Mouse (Mus musculus) MEL (cell line): ENCODE measurements around the gene Rgs9bp. TPM values are rescaled to one million over a fixed set of nuclear protein-coding genes. Genes with fewer than 3 reads are reported as not detected.

Experiments
- DNase-seq: peaks from one replicate; pipeline ENCODE4 v3.0.0; 2011; ENCODE audit warnings: low read depth, low spot score
- H3K27ac ChIP-seq: 2 replicates; pipeline ENCODE4 v1.5.1; 2012; ENCODE audit warnings: low read depth, mild to moderate bottlenecking, control low read depth, low read length, moderate library complexity; ENCODE audit not compliant: control insufficient read depth
- H3K27me3 ChIP-seq, 2 experiments: fragments of 150-350 bp in 1 of 2; sonication (generic) in 1 of 2; 2 replicates each; pipeline ENCODE4 v1.6.1; 2012; ENCODE audit warnings: low read length in 2 of 2, mild to moderate bottlenecking in 2 of 2, improper control_type of control experiment in 1 of 2, moderate library complexity in 1 of 2; ENCODE audit not compliant: insufficient read depth in 2 of 2, control insufficient read depth in 1 of 2
- H3K36me3 ChIP-seq, 2 experiments: 2 replicates each; pipeline ENCODE4 v1.6.1; 2012 to 2014; ENCODE audit warnings: low read length in 2 of 2, improper control_type of control experiment in 1 of 2, inconsistent platforms in 1 of 2, mild to moderate bottlenecking in 1 of 2; ENCODE audit not compliant: insufficient read depth in 2 of 2, control insufficient read depth in 1 of 2
- H3K4me1 ChIP-seq, 2 experiments: fragments of 150-350 bp in 1 of 2; sonication (generic) in 1 of 2; 2 replicates each; pipeline ENCODE4 v1.6.1; 2012; ENCODE audit warnings: low read length in 2 of 2, improper control_type of control experiment in 1 of 2, mild to moderate bottlenecking in 1 of 2; ENCODE audit not compliant: insufficient read depth in 2 of 2, control insufficient read depth in 1 of 2
- H3K4me3 ChIP-seq, 2 experiments: fragments of 150-350 bp in 1 of 2; sonication (generic) in 1 of 2; 2 replicates each; pipeline ENCODE4 v1.5.1; 2012; ENCODE audit warnings: low read depth in 2 of 2, low read length in 2 of 2, mild to moderate bottlenecking in 2 of 2, moderate library complexity in 2 of 2, control low read depth in 1 of 2, improper control_type of control experiment in 1 of 2; ENCODE audit not compliant: control insufficient read depth in 1 of 2, insufficient read depth in 1 of 2
- H3K79me2 ChIP-seq: 2 replicates; pipeline ENCODE4 v1.6.1; 2012; ENCODE audit warnings: mild to moderate bottlenecking, low read length, moderate library complexity; ENCODE audit not compliant: control insufficient read depth, poor library complexity, insufficient read depth
- H3K9ac ChIP-seq: 2 replicates; pipeline ENCODE4 v1.6.1; 2012; ENCODE audit warnings: low read depth, mild to moderate bottlenecking, control low read depth, low read length, moderate library complexity; ENCODE audit not compliant: control insufficient read depth, poor library complexity, severe bottlenecking
- H3K9me3 ChIP-seq: fragments of 150-350 bp; sonication (generic); replicated peaks from 2 replicates; pipeline ENCODE4 v1.6.1; 2012; ENCODE audit warnings: mild to moderate bottlenecking, low read length, improper control_type of control experiment, moderate library complexity; ENCODE audit not compliant: insufficient read depth
- CHD2 ChIP-seq: IDR thresholded peaks from 2 replicates; pipeline ENCODE4 v1.6.1; 2011; ENCODE audit warnings: low read length, improper control_type of control experiment
- ELF1 ChIP-seq: IDR thresholded peaks from 2 replicates; pipeline ENCODE4 v1.6.1; 2014; ENCODE audit warnings: low read depth, mild to moderate bottlenecking, inconsistent platforms, low read length, improper control_type of control experiment, moderate library complexity
- HCFC1 ChIP-seq: IDR thresholded peaks from 2 replicates; pipeline ENCODE4 v1.6.1; 2012; ENCODE audit warnings: low read depth, mild to moderate bottlenecking, inconsistent platforms, low read length, improper control_type of control experiment, moderate library complexity
- MAX ChIP-seq: IDR thresholded peaks from 2 replicates; pipeline ENCODE4 v1.6.1; 2011; ENCODE audit warnings: low read length, improper control_type of control experiment
- MAZ ChIP-seq: IDR thresholded peaks from 2 replicates; pipeline ENCODE4 v1.6.1; 2012; ENCODE audit warnings: low read depth, mild to moderate bottlenecking, inconsistent platforms, low read length, improper control_type of control experiment
- MEF2A ChIP-seq: IDR thresholded peaks from 2 replicates; pipeline ENCODE4 v1.6.1; 2014; ENCODE audit warnings: low read depth, mild to moderate bottlenecking, inconsistent platforms, low read length, improper control_type of control experiment; ENCODE audit not compliant: poor library complexity, insufficient replicate concordance, severe bottlenecking; ENCODE audit errors: extremely low read depth
- MXI1 ChIP-seq: IDR thresholded peaks from 2 replicates; pipeline ENCODE4 v1.6.1; 2011; ENCODE audit warnings: mild to moderate bottlenecking, low read depth, low read length, improper control_type of control experiment
- MYB ChIP-seq: IDR thresholded peaks from 2 replicates; pipeline ENCODE4 v1.6.1; 2011; ENCODE audit warnings: mild to moderate bottlenecking, low read depth, low read length, improper control_type of control experiment
- MYC ChIP-seq: IDR thresholded peaks from 2 replicates; pipeline ENCODE4 v1.6.1; 2011; ENCODE audit warnings: low read depth, mild to moderate bottlenecking, low read length, improper control_type of control experiment, moderate library complexity
- NELFE ChIP-seq: IDR thresholded peaks from 2 replicates; pipeline ENCODE4 v1.6.1; 2011; ENCODE audit warnings: low read depth, low read length, improper control_type of control experiment
- NRF1 ChIP-seq: IDR thresholded peaks from 2 replicates; pipeline ENCODE4 v1.6.1; 2014; ENCODE audit warnings: low read depth, mild to moderate bottlenecking, inconsistent platforms, low read length, improper control_type of control experiment, moderate library complexity; ENCODE audit not compliant: poor library complexity, insufficient read depth, severe bottlenecking
- POLR2A ChIP-seq, 2 experiments: IDR thresholded peaks; 2 replicates each; pipeline ENCODE4 v1.6.1; 2011 to 2012; ENCODE audit warnings: low read length in 2 of 2, mild to moderate bottlenecking in 2 of 2, control low read depth in 1 of 2, improper control_type of control experiment in 1 of 2, low read depth in 1 of 2, moderate library complexity in 1 of 2; ENCODE audit not compliant: control insufficient read depth in 1 of 2, insufficient read depth in 1 of 2, poor library complexity in 1 of 2
- POLR2AphosphoS2 ChIP-seq: IDR thresholded peaks from 2 replicates; pipeline ENCODE4 v1.6.1; 2011; ENCODE audit warnings: low read length, improper control_type of control experiment
- RCOR1 ChIP-seq: IDR thresholded peaks from 2 replicates; pipeline ENCODE4 v1.6.1; 2012; ENCODE audit warnings: low read depth, mild to moderate bottlenecking, inconsistent platforms, low read length, improper control_type of control experiment
- SIN3A ChIP-seq: IDR thresholded peaks from 2 replicates; pipeline ENCODE4 v1.6.1; 2012; ENCODE audit warnings: low read length, improper control_type of control experiment, inconsistent platforms
- TAL1 ChIP-seq: IDR thresholded peaks from 2 replicates; pipeline ENCODE4 v1.6.1; 2012; ENCODE audit warnings: mild to moderate bottlenecking, inconsistent platforms, low read length, moderate library complexity, mixed read lengths
- TBP ChIP-seq: IDR thresholded peaks from 2 replicates; pipeline ENCODE4 v1.8.0; 2011; ENCODE audit warnings: low read depth, low read length, improper control_type of control experiment
- TCF12 ChIP-seq: IDR thresholded peaks from 2 replicates; pipeline ENCODE4 v1.6.1; 2014; ENCODE audit warnings: low read depth, mild to moderate bottlenecking, inconsistent platforms, low read length, improper control_type of control experiment, moderate library complexity
- USF1 ChIP-seq: IDR thresholded peaks from 2 replicates; pipeline ENCODE4 v1.6.1; 2014; ENCODE audit warnings: low read depth, mild to moderate bottlenecking, inconsistent platforms, low read length, improper control_type of control experiment, moderate library complexity
- USF2 ChIP-seq, 2 experiments: IDR thresholded peaks; 2 replicates each; pipeline ENCODE4 v1.6.1; 2011 to 2012; ENCODE audit warnings: improper control_type of control experiment in 2 of 2, low read length in 2 of 2, borderline replicate concordance in 1 of 2, inconsistent platforms in 1 of 2, low read depth in 1 of 2, mild to moderate bottlenecking in 1 of 2; ENCODE audit not compliant: insufficient read depth in 1 of 2
- ZC3H11A ChIP-seq: IDR thresholded peaks from 2 replicates; pipeline ENCODE4 v1.6.1; 2012; ENCODE audit warnings: low read depth, mild to moderate bottlenecking, inconsistent platforms, low read length, improper control_type of control experiment
- ZKSCAN1 ChIP-seq: IDR thresholded peaks from 2 replicates; pipeline ENCODE4 v1.6.1; 2012; ENCODE audit warnings: low read depth, mild to moderate bottlenecking, inconsistent platforms, low read length, improper control_type of control experiment, moderate library complexity
- ZMIZ1 ChIP-seq: IDR thresholded peaks from 2 replicates; pipeline ENCODE4 v1.6.1; 2012; ENCODE audit warnings: low read depth, mild to moderate bottlenecking, inconsistent platforms, low read length, improper control_type of control experiment, moderate library complexity
- ZNF384 ChIP-seq: IDR thresholded peaks from 2 replicates; pipeline ENCODE4 v1.6.1; 2012; ENCODE audit warnings: low read depth, mild to moderate bottlenecking, inconsistent platforms, low read length, improper control_type of control experiment
- polyA plus RNA-seq, 2 experiments: library from polyadenylated mRNA; stranded (reverse) in 1 of 2; unstranded in 1 of 2; fragments of >175 nt in 1 of 2; fragments of >200 nt in 1 of 2; gene quantifications; 2 replicates each; pipeline versions ENCODE4 v1.2.1 to v1.2.4; 2012; ENCODE audit warnings: low replicate concordance in 2 of 2, low read depth in 1 of 2; ENCODE audit not compliant: insufficient read length in 2 of 2, insufficient read depth in 1 of 2, missing spikeins in 1 of 2
- total RNA-seq: library from RNA; depleted of rRNA; stranded (reverse); fragments of 300-350 nt; gene quantifications from 2 replicates; pipeline ENCODE4 v1.2.3, GENCODE M21; 2012

Gene Rgs9bp
- total and polyA plus RNA-seq, 3 experiments: 0.12 to 0.43 TPM; not detected in 1

DNA sequence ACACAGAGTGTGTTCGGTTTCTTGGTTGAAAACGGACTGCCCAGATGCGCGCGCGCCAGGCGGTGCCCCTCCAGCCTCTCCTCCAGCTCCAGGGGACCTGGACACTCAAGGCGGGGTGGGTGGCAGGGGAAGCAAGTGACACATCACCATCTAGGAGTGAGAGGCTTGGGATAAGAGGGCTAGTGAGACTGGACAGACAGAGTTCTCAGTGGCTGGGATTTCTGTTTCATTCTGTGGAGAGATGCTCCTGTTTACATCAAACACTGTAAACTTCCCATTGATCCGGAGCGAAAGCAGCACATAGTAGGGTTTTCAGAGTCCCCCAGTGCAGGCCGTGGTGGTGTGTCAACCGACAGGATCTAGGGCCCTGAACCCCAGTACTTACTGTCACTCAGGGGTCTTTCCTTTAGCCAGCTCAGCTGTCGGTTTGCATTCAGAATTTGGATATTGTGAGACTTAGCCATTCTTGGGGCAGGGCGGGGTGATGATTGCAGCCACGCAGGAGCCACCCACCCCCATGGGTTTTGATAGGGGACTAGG, 1.6 kb upstream of the Rgs9bp start:
- H3K4me1 ChIP-seq: peaks cover 12 to 27% of the 10 kb centered on the region in 2 experiments
- H3K36me3 ChIP-seq: peaks cover 0 to 23% of the 10 kb centered on the region in 2 experiments; a peak in 2 of 4 replicates
- H3K4me3 ChIP-seq: peak overlapping the region; percentile 69 to 92
- no peaks in the 10 kb centered on the region for H3K27me3 ChIP-seq
- H3K27ac ChIP-seq: peak overlapping the region; percentile 78
- H3K79me2 ChIP-seq: peaks cover 31% of the 10 kb centered on the region
- no peaks in the 10 kb centered on the region for H3K9me3 ChIP-seq
- TF ChIP-seq ZKSCAN1 (peak; percentile 96), TCF12 (no peak)
- no peak for DNase-seq
- H3K9ac ChIP-seq: peak overlapping the region; percentile 95

GRCm38 (mm10) chr7:35586055-35586905, 898 bp upstream of the Rgs9bp start, which contains the start of gene Ankrd27:
Gene Ankrd27 (plus strand): TSS chr7:35586244.
- Histone ChIP-seq H3K79me2 (peaks cover 28% of the 10 kb centered on the region), H3K27ac (peak within 1 kb of the TSS; percentile 78), H3K4me1 (peaks cover 12 to 27% of the 10 kb centered on the region in 2 experiments)

More at GRCm38 (mm10) chr7:35586055-35586905, 898 bp upstream of the Rgs9bp start, which contains the start of gene Ankrd27:
- H3K9me3 ChIP-seq: no peaks in the 10 kb centered on the region
- H3K4me3 ChIP-seq: peak within 1 kb of the TSS; percentile 84 to 92
- no peaks in the 10 kb centered on the region for H3K27me3 ChIP-seq
- H3K9ac ChIP-seq: peak within 1 kb of the TSS; percentile 95
- peaks cover 0 to 23% of the 10 kb centered on the region in 2 experiments; a peak in 2 of 4 replicates for H3K36me3 ChIP-seq
- DNase-seq: peak; percentile 97
- TF ChIP-seq MYC: peak; percentile 47; the same call in 1 of the 2 replicates
- peak; percentile 92 for TF ChIP-seq TBP
- TF ChIP-seq CHD2: peak; percentile 75
- TF ChIP-seq MYB: no peak
- peak; percentile 50; the same call in 1 of the 2 replicates for TF ChIP-seq TCF12
- no peak for TF ChIP-seq ZC3H11A
- TF ChIP-seq NELFE: peak; percentile 94
- peak; percentile 73 for TF ChIP-seq HCFC1
- no peak; the same call in 1 of the 2 replicates for TF ChIP-seq MAZ
- TF ChIP-seq ZMIZ1: peak; percentile 97
- TF ChIP-seq TAL1: no peak
- TF ChIP-seq POLR2AphosphoS2: peak; percentile 85; the same call in 1 of the 2 replicates
- peak; percentile 17; the same call in 1 of the 2 replicates for TF ChIP-seq USF1
- no peak for TF ChIP-seq USF2 (IDR thresholded peaks at IDR 0.05; ENCODE audit: borderline replicate concordance in 1 of 2, insufficient read depth in 1 of 2, low read depth in 1 of 2, low read length in 2 of 2)
- TF ChIP-seq SIN3A: peak; percentile 70
- peak; percentile 86; the same call in 1 of the 2 replicates for TF ChIP-seq MXI1
- peak; percentile 72 for TF ChIP-seq NRF1
- TF ChIP-seq POLR2A (IDR thresholded peaks at IDR 0.05; ENCODE audit: control insufficient read depth in 1 of 2, insufficient read depth in 1 of 2, low read depth in 1 of 2, low read length in 2 of 2, poor library complexity in 1 of 2): peak; percentile 96 to 98
- TF ChIP-seq ELF1: peak; percentile 94
- TF ChIP-seq MEF2A: no peak
- no peak for TF ChIP-seq RCOR1
- no peak for TF ChIP-seq ZNF384
- peak; percentile 76 for TF ChIP-seq MAX
